Mouse (Mus musculus) layer of hippocampus, adult 8-10 months (tissue): ENCODE results near the gene Unc13b. TPM values are rescaled to one million over a fixed set of nuclear protein-coding genes. Genes with fewer than 3 reads are reported as not detected.
"Not testable (repeated sequence)": the region's sequence is repeated elsewhere in the genome, so short reads cannot be mapped to it uniquely, and the experiment has no call there.

Experiments
- DNase-seq, 2 experiments: peaks; one replicate each; pipeline ENCODE4 v3.0.0; 2022; ENCODE audit warnings: low spot score in 2 of 2
- total RNA-seq, 4 experiments: library from RNA; stranded (reverse); gene quantifications; 2 replicates each; pipeline ENCODE4 v1.2.4; 2022

Unc13b gene
- total RNA-seq, 4 experiments from 2014 or later: 38.3 to 56.8 (median 44.9) TPM

DNA sequence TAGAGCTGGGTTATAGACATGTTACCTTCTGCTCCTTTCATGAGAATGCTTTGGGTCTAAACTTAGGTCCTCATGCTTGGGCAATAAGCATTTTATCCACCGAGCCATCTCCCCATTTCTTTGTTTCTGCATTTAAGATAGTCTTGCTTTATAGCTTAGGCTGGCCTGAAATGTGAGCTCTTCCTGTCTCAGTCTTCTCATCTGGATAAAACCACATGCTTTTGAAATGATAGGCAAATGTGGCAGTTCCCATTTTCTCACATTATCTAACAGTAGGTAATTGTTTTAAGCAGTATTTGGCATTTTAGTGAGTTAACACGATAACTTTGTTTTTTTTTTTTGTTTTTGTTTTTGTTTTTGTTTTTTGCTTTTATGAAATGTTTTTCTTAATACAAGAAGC lies 31.2 kb downstream of the Unc13b start:
- DNase-seq: no peak

DNA sequence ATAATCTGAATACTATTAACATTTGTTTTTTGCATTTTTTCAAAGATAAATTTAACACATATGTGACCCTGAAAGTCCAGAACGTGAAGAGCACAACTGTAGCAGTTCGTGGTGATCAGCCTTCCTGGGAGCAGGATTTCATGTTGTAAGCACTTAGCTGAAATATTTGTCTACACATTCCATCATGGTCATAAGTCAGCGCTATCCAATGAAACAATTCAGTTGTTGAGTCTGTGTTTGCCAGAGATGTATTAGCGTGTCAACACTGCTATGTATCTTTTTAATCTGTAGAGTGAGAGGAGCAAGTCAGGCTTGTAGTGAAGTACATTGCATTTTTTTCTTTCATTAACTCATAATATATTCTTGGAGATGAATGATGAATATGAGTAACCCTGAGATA lies 32.4 kb downstream of the Unc13b start:
- no peak for DNase-seq

DNA sequence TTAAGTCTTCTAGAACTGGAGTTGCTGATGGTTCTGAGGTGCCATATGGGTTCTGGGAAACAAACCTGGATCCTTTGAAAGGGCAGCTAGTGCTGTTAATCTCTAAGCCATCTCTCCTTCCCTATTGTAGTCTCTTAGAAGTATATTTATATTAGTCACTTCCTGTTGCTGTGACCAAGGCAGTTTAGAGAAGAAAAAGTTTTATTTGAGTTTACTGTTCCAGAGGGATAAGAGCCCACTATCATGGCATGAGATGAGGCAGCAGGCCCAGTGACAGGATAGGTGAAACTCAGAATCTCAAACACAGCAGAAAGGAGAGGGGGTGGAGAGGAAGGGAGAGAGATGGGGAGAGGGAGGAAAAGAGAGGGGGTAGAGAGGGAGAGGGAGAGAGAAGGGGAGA lies 54.7 kb downstream of the Unc13b start:
- DNase-seq: no peak

DNA sequence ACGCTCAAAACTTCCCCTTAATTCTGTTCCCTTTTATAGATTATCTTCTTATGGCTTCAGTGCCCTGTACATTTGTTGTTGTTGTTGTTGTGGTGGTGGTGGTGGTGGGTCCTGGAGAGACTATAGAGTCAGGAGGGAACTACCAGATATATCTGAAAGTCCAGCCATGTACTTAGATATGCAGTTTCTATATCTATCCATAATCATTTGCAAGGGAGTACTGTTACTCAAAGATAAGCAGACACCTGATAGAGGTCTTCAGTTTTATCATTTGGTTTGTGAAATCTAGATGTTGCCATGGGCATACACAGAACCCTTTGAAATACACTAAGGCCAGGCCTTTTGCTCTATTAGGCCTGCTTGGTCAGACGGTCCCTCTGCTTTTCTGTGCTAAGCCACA lies 55.8 kb downstream of the Unc13b start:
- no peak for DNase-seq

DNA sequence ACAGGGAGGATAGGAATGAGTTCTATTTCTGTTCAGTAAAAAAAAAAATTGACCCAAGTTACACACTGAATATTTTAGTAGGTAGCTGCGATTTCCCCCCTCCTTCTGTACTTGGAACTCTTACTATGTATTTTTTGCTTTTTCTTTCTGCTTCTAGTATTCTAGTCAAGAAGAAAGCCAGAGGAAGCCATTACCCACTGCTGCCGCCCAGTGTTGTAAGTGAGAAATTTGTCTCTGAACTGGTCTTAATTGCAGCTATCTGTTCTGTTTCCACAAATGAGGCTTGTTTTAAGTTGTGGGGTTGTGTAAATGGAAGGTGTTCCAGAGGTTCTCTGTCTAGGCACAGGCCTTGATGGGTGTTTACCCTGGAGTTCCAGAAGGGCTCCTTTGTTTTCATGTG lies 56.2 kb downstream of the Unc13b start:
- DNase-seq: peak; percentile 21 to 65

DNA sequence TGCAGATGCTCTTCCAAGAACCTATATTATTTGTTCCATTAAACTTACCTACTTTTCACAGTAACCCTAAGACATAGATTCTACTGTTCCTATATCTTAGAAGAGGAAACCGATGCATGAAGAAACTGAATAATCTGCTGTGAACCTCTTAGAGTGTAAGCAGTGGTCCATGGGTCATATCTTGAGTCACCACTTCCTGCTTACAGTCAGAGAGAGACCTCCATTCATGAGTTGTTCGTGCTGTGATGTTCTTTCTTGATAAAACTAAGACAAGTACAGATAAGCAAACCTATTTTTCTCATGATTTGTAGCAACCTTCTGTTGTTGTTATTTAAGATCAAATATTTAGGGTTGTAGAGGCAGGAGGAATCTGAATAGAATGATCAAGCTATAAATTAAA lies 57.5 kb downstream of the Unc13b start:
- no peak for DNase-seq

DNA sequence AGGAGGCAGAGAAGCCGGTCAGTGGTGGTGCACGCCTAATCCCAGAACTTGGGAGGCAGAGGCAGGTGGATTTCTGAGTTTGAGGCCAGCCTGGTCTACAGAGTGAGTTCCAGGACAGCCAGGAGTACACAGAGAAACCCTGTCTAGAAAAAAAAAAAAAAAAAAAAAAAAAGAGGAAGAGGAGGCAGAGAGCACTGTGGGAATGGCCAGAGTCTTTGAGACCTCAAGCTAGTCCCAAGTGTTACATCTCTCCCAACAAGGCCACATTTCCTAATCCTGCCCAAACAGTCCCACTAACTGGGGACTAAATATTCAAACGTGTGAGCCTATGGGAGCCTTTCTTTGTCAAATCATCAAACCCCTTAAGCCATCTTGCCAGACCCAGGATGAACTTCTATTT lies 71.0 kb downstream of the Unc13b start:
- DNase-seq: no peak

DNA sequence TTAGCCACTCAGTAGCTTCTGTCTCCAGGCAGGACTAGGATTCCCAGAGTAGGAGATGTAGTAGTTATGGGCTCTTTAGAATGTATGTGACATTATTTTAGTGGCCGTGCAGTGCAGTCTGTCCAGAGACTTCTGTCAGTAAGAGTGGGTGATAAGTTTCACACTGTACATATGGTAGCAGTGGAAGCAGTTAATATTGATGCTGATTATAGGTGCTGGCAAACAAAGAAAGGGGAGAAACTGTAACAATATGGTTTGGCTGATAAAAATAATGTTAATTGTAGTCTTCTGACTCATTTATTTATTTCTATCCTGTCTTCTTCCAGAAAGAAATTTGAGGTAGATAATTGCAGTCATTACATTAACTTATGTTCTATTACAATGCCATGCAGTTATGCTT lies 83.9 kb downstream of the Unc13b start:
- DNase-seq: no peak

DNA sequence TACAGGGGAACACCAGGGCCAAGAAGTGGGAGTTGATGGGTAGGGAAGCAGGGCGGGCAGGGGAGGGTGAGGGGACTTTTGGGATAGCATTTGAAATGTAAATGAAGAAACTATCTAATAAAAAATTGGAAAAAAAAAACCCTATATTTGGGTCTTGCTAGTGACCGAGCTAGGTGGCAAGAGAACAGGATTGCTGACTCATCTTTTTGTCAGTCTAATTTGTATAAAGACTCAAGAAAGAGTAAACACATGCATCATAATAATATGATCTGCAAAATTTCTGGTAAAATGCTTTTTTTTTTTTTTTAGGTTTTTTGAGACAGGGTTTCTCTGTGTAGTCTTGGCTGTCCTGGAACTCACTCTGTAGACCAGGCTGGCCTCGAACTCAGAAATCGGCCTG lies 93.7 kb downstream of the Unc13b start:
- DNase-seq: not testable (repeated sequence)

DNA sequence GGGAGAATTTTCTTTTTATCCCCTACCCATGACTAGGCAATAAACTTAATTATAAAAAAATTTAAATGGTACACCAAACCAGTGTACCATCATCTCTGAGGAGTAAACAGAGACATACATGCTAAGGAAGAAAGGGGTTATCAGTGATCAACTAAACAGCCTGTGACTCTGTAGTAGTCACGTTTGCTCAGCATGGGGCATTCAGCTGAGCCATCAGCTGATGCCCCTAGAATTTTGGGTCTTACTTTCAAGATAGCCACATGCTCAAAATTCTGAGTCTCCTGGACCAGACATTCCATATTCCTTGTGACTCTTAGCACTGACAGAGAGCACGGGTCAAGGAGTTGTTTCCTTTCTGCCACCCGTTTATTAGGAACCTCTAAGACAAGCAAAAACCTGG lies 101.3 kb downstream of the Unc13b start:
- DNase-seq: no peak

DNA sequence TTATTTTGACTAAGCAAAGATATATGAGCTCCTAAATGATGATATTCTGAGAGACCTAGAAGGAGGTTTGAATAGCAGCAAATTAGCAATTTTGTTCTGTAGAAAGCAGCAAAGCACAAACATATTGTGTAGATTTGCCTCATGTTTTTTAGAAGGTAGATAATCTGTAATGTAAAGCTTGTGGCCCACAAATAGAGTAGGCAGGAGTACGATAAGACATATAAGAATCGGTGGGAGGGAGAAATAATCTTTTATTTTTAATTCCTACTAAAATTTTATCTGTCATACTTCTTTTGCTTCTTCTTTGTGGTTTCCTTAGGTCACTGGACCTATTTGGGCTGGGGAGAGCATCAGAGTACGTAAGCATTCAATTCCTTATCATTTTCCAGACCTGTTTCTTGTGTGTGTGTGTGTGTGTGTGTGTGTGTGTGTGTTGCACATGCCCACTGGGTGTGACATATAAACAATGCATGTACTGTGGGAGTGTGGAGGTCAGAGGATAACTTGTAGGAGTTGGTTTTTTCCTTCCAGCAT lies 102.4 kb downstream of the Unc13b start:
- no peak for DNase-seq

DNA sequence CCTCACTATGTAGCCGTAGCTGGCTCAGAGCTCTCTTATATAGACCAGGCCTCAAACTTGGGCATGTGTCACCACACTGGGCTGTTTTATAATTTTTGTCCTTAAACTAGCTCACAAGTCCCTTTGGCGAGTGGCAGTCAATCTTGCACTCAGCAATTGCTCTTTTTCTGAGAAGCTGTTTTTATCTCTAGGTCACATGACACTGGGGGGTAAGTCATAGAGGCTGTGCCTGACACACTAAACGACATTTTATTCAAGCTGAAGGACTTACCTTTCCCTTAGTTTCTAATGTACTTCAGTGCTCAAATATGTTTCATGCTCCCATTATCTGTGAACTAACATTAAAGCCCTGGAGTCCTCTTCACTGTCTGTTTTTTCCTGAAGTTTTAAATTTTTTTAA lies 104.5 kb downstream of the Unc13b start:
- no peak for DNase-seq

DNA sequence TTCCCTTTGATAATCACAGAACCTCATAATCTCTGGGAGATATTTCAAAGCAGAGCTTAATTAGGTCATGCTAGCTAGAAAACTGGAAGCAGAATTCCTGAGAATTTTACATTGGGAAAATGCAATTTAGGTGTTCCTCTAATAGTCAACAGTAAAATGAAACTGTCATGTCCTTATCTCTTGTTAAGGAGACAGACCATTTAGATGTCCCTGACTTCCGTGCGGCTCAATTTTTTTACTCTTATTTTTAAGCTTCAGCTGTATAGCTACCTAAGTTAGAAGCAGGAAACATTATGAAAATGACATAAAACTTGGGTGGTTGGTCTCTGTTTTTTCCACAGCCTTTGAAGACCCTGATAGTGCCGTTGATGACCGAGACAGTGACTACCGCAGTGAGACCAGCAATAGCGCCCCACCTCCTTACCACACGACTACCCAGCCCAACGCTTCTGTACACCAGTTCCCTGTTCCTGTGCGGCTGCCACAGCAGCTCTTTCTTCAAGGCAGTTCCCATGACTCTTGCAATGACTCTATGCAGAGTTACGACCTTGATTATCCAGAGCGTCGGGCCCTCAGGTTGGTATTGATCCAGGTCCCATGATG lies 106.8 kb downstream of the Unc13b start:
- no peak for DNase-seq

DNA sequence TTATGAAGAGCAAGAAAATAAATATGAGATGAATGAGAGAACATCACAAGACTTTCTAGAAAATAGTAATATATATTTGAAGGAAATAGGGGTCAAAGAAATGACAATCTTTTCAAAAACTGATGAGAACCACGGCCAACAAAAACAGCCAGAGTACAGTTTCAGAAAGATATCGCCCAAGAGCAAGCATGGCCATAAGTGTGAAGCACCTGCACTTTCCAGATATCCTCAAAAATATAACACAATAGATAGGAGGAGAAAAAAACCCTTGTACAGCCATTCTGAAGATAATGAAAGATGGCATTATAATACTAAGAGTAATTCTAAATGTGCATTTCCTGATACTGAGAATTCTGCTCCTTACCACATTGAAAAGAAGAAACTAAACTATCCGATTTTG lies 111.3 kb downstream of the Unc13b start:
- DNase-seq: no peak

DNA sequence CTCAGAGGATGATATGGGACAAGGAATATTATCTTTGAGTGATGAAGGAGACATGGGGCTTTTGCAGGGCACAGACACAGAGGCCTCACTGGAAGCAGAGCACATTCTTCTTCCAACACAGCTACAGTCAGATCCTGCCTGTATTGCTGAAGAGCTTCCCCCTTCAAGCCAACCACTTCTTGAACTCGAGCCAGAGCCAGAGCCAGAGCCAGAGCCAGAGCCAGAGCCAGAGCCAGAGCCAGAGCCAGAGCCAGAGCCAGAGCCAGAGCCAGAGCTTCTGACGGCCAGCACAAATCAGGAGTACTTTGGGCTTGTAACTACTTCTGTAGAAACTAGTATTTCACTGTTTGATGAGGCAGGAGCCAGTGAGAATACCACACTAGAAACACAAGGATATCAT lies 118.4 kb downstream of the Unc13b start:
- peak in 1 of 2 experiments; percentile 15 for DNase-seq

DNA sequence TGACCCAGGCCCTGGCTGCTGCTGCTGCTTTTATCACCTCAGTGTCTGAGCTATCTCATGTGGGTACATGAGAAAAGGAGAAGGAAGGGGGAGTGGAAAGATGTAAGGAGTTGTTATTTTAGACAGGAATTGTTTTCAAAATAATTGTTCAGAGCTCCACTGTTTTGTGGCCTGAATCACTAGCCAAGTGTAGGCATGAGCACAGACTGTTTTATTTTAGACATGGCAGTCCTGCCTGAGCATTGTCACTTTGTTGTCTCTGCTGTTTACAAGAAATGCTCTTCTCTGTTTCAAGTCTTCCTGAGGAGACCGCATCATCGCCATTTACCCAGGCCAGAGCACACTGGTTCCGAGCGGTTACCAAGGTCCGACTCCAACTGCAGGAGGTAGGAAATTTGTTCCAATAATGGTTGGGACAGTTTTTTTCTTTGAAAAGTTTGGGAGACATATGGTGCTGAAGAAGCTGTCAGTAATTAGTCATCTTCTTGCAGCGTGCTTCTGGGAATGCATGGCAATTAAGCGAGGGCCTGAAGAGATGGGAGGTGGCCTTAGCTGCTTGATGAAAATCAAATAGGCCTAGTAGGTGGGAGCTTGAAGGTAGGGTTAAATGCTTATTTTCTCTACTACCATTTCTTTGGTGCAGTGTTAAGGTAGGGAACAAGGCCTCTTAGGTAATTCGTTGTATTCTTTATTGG lies 123.9 kb downstream of the Unc13b start:
- DNase-seq: no peak

DNA sequence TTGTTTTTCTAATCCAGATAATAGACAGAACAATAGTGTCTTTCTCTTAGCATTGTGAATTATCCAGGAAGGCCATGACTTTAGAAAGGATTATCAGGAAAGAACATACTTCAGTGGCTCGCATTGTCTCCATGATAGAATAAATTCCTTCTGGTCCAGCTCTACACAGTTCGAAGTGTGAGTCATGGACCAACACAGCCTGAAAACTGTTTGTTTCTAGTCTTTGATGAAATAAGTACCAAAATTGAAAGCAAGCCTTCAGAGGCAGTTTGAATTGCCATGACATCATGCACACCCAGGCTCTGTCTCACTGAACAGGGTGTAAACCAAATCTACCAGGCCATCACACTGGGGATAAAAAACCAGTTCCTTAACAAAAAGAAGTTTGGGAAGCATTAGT lies 128.7 kb downstream of the Unc13b start:
- no peak for DNase-seq

DNA sequence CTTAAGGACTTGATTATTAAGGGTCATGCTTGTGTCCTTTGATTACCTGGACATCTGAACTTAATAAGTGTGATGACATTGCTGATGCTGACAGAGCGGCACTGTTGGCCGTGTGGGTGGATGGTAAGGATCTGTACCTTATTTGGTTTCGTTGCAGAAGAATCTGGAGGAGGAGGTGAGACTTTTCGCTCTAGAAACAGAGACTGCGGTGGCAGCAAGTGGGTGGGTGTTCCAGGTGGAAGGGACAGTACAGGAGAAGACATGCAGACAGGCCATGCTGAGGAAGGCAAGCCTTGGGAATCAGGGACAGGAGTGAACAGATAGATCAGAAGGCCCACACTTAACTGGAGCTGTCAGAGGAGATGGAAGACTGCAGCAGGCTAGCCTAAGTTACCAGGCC lies 130.6 kb downstream of the Unc13b start:
- no peak for DNase-seq

DNA sequence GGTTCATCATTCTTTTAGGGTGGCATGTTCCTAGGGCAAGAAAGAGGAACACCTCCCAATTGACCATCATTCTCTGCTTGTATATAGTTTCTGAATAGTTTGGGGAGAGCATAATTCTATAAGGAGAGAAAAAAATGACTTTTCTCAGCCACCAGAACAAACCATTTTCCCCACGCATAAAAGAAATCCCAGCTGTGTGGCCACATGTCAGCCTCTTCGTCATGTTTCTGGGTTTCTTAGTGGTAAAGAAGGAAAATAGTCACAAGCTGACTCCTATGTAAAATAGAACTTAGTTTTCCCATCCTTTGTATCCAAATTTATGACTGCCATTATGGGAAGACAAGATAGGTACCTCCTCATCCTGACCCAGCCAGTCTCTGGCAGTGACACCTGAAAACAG lies 146.2 kb downstream of the Unc13b start:
- no peak for DNase-seq

DNA sequence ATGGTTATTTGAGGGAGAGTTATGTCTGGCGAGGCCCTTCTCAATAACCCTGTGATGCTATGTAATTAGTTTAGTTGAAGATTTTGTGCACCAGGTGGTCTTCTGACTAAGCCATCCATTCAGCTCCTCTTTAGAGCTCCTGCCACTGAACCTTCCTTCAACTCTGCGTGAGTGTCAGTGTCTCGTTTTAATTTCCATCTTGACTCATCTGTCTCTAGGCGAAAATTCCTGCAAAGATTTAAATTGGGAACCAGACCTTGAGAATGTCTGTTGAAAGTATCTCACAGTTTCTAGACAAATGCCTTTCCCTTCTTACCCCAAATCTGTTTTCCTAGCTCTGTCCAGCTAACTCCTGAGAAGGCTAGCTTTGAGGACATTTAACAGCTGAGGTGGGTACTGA lies 146.8 kb downstream of the Unc13b start:
- DNase-seq: no peak

DNA sequence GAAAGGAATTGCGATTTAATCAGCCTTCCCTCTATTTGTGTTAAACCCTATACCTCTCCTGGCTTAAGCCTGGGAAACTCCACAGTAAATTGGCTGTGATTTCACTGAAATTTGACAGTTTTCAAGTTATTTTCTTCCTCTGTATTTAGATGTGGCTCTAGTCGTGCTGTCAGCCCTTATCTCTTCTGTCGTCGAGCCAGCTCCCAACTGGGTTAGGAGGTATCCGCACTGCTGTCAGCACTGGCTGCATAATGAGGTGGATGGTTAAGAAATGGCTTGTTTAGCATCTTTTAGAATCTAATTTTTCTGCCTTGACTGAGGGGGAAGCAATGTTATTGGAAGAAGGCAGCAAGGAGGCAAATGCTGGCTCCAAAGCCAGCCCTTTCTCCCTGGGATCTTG lies 148.2 kb downstream of the Unc13b start:
- DNase-seq: no peak

DNA sequence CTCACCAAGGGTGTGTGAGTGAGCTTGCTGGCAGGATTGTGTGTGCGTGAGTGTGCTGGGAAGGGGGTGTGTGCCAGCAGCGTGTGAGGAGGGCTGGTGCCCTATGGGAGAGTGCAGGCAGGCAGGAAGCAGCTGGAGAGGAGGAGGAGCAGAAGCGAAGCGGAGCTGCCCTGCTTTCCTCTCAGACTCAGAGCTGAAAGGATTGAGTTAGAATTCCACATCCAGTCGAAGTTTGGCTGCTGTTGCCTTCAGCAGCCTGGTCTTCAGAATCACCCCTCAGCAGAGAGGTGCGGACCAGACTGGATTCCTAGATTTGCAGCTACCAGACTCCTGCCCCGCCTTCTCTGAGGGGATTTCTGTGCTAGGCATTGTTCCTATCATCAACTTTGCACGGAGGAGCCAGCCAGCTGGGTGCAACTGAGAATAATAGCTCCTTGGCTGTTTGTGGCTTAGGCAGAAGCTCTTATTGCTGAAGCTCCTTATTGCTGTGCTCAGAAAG lies 150.4 kb downstream of the Unc13b start:
- peak; percentile 58 to 74 for DNase-seq

DNA sequence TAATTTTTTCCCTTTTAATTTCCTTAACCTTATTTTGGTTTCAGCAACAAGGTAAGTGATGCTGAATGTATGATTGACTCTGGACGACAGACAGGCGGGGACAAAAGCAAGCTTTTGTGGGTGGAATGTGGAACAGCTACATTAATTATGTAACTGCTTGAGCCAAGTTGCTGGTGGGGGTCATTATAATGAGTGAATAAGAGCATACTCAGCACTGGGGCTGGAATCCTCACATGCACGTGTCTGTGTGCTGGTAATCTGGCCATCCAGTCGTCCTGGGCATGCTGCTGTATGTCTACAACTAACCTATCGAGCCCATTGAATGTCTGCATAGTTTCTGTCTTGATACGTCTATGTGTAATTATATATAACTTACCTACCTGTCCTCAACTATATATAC lies 150.9 kb downstream of the Unc13b start:
- peak in 1 of 2 experiments; percentile 20 for DNase-seq
